Mouse (Mus musculus) intestine, postnatal 0 days (tissue): ENCODE results near the gene Cdhr5. TPM values are rescaled to one million over a fixed set of nuclear protein-coding genes. Genes with fewer than 3 reads are reported as not detected.
"Not testable (repeated sequence)": the region's sequence is repeated elsewhere in the genome, so short reads cannot be mapped to it uniquely, and the experiment has no call there.

ENCODE experiments used
- ATAC-seq: fragments of 200-750 bp; cut with Nextera tagmentation; 2 replicates; pipeline ENCODE4 v1.8.0; 2017; ENCODE audit warnings: mild to moderate bottlenecking, moderate TSS enrichment, moderate library complexity
- H3K27ac ChIP-seq: fragments of 300-500 bp; sonication (generic); 2 replicates; pipeline ENCODE4 v1.5.1; 2014; ENCODE audit warnings: mild to moderate bottlenecking, low read depth, low read length, moderate library complexity
- H3K27me3 ChIP-seq: fragments of 300-500 bp; sonication (generic); replicated peaks from 2 replicates; pipeline ENCODE4 v1.6.1; 2014; ENCODE audit warnings: low read length, mixed read lengths; ENCODE audit not compliant: control insufficient read depth, insufficient read depth
- H3K36me3 ChIP-seq: fragments of 300-500 bp; sonication (generic); 2 replicates; pipeline ENCODE4 v1.6.1; 2014; ENCODE audit warnings: mild to moderate bottlenecking, moderate library complexity; ENCODE audit not compliant: control insufficient read depth, insufficient read depth
- H3K4me1 ChIP-seq: fragments of 300-500 bp; sonication (generic); replicated peaks from 2 replicates; pipeline ENCODE4 v1.6.1; 2014; ENCODE audit warnings: antibody characterized with exemption, low read length, mixed read lengths; ENCODE audit not compliant: control insufficient read depth, insufficient read depth
- H3K4me2 ChIP-seq: fragments of 300-500 bp; sonication (generic); replicated peaks from 2 replicates; pipeline ENCODE4 v1.6.1; 2014; ENCODE audit warnings: low read depth, mild to moderate bottlenecking, moderate library complexity
- H3K4me3 ChIP-seq: fragments of 300-500 bp; sonication (generic); 2 replicates; pipeline ENCODE4 v1.5.1; 2014; ENCODE audit warnings: low read depth, low read length
- H3K9ac ChIP-seq: fragments of 300-500 bp; sonication (generic); 2 replicates; pipeline ENCODE4 v1.6.1; 2014; ENCODE audit warnings: mild to moderate bottlenecking, low read depth, low read length
- H3K9me3 ChIP-seq: fragments of 300-500 bp; sonication (generic); 2 replicates; pipeline ENCODE4 v1.6.1; 2016; ENCODE audit warnings: mixed run types; ENCODE audit not compliant: control insufficient read depth
- CTCF ChIP-seq: sonication (generic); IDR thresholded peaks from 2 replicates; pipeline ENCODE4 v1.5.1; 2016; ENCODE audit warnings: low read depth, mild to moderate bottlenecking, control low read depth, antibody characterized with exemption, moderate library complexity
- WGBS: fragments of 180-500 bp; shearing (Covaris S2); extraction: QIAGEN DNeasy Blood & Tissue Kit; methylation state at CpG from one replicate; pipeline ENCODE4 v1.1.7; 2014; 5-methylcytosine and 5-hydroxymethylcytosine counted together
- polyA plus RNA-seq: library from polyadenylated mRNA; unstranded; fragments of >200 nt; fragmentation: Nextera tagmentation; extraction: Ambion mirVana; gene quantifications from 2 replicates; pipeline ENCODE4 v1.2.1, GENCODE M21; 2015

Gene Cdhr5
- polyA plus RNA-seq, 1 experiment from 2014 or later, result 971 TPM

- no peak for ATAC-seq
- TF ChIP-seq CTCF, result no peak
- Histone ChIP-seq H3K4me1 (peaks cover 3% of the 10 kb centered on the region; the same call in 1 of the 2 replicates), H3K27ac (no peak overlapping the region), H3K36me3 (peaks cover 61% of the 10 kb centered on the region), H3K27me3 (no peaks in the 10 kb centered on the region), H3K4me3 (no peak overlapping the region), H3K9ac (no peak overlapping the region), H3K9me3 (no peaks in the 10 kb centered on the region), H3K4me2 (peak overlapping the region; percentile 80)
- WGBS, result 67% methylated on average over 11 of the region's 11 CpGs
These were observed 12.4 kb downstream of the Cdhr5 start for GRCm38 (mm10) chr7:141264041-141264700.

GRCm38 (mm10) chr7:141263640-141264039, 12.9 kb downstream of the Cdhr5 start:
- no peak for ATAC-seq
- TF ChIP-seq CTCF, result no peak
- no peak overlapping the region for H3K9ac ChIP-seq
- no peak overlapping the region for H3K4me3 ChIP-seq
- H3K9me3 ChIP-seq, result no peaks in the 10 kb centered on the region
- WGBS, result 83% methylated on average over 13 of the region's 13 CpGs
- no peaks in the 10 kb centered on the region for H3K27me3 ChIP-seq
- peaks cover 3% of the 10 kb centered on the region; the same call in 1 of the 2 replicates for H3K4me1 ChIP-seq
- no peak overlapping the region for H3K27ac ChIP-seq
- H3K36me3 ChIP-seq, result peaks cover 61% of the 10 kb centered on the region
- H3K4me2 ChIP-seq, result no peak overlapping the region

- Histone ChIP-seq H3K9me3 (no peaks in the 10 kb centered on the region), H3K36me3 (peaks cover 79% of the 10 kb centered on the region), H3K4me3 (no peak overlapping the region), H3K27me3 (no peaks in the 10 kb centered on the region), H3K4me1 (peaks cover 3% of the 10 kb centered on the region; the same call in 1 of the 2 replicates), H3K9ac (no peak overlapping the region), H3K4me2 (no peak overlapping the region), H3K27ac (no peak overlapping the region)
- ATAC-seq, result no peak
- 90% methylated on average over 3 of the region's 3 CpGs for WGBS
- TF ChIP-seq CTCF, result no peak
These were observed 15.1 kb downstream of the Cdhr5 start for GRCm38 (mm10) chr7:141261480-141261879.

GRCm38 (mm10) chr7:141256159-141256558, 20.4 kb downstream of the Cdhr5 start:
- Histone ChIP-seq H3K36me3 (peaks cover 87% of the 10 kb centered on the region), H3K4me2 (no peak overlapping the region), H3K27ac (no peak overlapping the region), H3K4me1 (no peaks in the 10 kb centered on the region), H3K4me3 (no peak overlapping the region), H3K27me3 (no peaks in the 10 kb centered on the region), H3K9me3 (no peaks in the 10 kb centered on the region), H3K9ac (no peak overlapping the region)
- no peak for TF ChIP-seq CTCF
- WGBS, result 88% methylated on average over 10 of the region's 10 CpGs
- no peak for ATAC-seq

GRCm38 (mm10) chr7:141250486-141250885, 26.1 kb downstream of the Cdhr5 start:
- not testable (repeated sequence) for H3K9ac ChIP-seq, H3K27ac ChIP-seq, H3K4me3 ChIP-seq, H3K9me3 ChIP-seq, H3K4me2 ChIP-seq, H3K27me3 ChIP-seq, ATAC-seq, H3K4me1 ChIP-seq
- H3K36me3 ChIP-seq, result peaks cover 88% of the 10 kb centered on the region
- WGBS, result 68% methylated on average over 4 of the region's 4 CpGs

- Histone ChIP-seq H3K9ac (no peak overlapping the region), H3K4me3 (no peak overlapping the region), H3K4me2 (no peak overlapping the region), H3K4me1 (0 out of 2 replicates have a peak, but pooled peaks cover 4% of the 10 kb centered on the region), H3K27ac (no peak overlapping the region), H3K9me3 (no peaks in the 10 kb centered on the region), H3K36me3 (peaks cover 55% of the 10 kb centered on the region), H3K27me3 (no peaks in the 10 kb centered on the region)
- no peak for TF ChIP-seq CTCF
- 86% methylated on average over 8 of the region's 10 CpGs for WGBS
- no peak for ATAC-seq
These were observed 45.0 kb downstream of the Cdhr5 start for GRCm38 (mm10) chr7:141231551-141231950.

GRCm38 (mm10) chr7:141231111-141231510, 45.5 kb downstream of the Cdhr5 start:
- Histone ChIP-seq H3K9ac (no peak overlapping the region), H3K4me3 (no peak overlapping the region), H3K27ac (no peak overlapping the region), H3K9me3 (no peaks in the 10 kb centered on the region), H3K4me2 (no peak overlapping the region), H3K4me1 (0 out of 2 replicates have a peak, but pooled peaks cover 4% of the 10 kb centered on the region), H3K36me3 (peaks cover 52% of the 10 kb centered on the region), H3K27me3 (no peaks in the 10 kb centered on the region)
- WGBS, result 88% methylated on average over 3 of the region's 3 CpGs
- ATAC-seq, result no peak
- no peak for TF ChIP-seq CTCF
